Mouse (Mus musculus) heart, postnatal 14 days (tissue): ENCODE results near the gene Edrf1. TPM values are rescaled to one million over a fixed set of nuclear protein-coding genes. Genes with fewer than 3 reads are reported as not detected.
"Not testable (repeated sequence)": the region's sequence is repeated elsewhere in the genome, so short reads cannot be mapped to it uniquely, and the experiment has no call there.

Experiments used
- DNase-seq, 2 experiments: peaks; one replicate each; pipeline ENCODE4 v3.0.0; 2021 to 2022
- intact Hi-C: fragments of 180-260 bp; cut with DNase I; formaldehyde crosslinking; loops from one replicate; pipeline ENCODE4 v1.15.1; 2025
- total RNA-seq, 2 experiments: library from RNA; stranded (reverse); gene quantifications; 2 replicates each; pipeline ENCODE4 v1.2.3; 2021

The Edrf1 gene
- total RNA-seq, 2 experiments from 2014 or later, result 11.1 to 14.4 TPM

DNA sequence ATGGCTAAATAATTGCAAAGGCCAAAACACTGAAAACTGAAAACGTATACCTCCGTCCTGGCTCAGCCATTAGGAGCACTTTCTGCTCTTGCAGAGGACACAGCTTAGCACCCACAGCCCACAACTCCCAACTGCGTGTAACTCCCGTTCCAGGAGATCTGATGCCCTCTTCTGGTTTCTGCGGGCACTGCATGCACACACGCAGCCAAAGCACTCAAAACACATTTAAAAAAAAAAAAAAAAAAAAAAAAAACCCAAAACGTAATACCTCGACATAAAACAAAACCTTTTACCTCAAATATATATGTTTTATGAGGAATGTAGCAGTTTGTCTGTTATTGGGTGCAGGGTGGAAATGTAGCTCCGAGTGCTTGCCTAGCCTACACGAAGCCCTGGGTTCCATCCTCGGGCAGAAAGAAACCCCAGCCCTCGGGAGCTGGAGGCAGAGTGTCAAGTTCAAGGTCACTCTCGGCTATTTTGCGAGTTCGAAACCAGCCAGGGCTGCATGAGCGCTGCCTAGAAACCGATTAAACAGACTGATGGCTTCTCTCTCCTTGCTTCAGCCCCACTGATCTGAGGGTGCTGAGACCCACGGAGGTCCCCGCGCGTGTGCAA, 498 bp upstream of the Edrf1 start:
- intact Hi-C loops, result loop anchor here (2.0 to 10.0 kb wide), 3 partner anchors 514 to 782 kb away; partner anchors contain the start of genes Abraxas2, Eef1akmt2 and Fgfr2
- DNase-seq, result peak; percentile 87 to 94

DNA sequence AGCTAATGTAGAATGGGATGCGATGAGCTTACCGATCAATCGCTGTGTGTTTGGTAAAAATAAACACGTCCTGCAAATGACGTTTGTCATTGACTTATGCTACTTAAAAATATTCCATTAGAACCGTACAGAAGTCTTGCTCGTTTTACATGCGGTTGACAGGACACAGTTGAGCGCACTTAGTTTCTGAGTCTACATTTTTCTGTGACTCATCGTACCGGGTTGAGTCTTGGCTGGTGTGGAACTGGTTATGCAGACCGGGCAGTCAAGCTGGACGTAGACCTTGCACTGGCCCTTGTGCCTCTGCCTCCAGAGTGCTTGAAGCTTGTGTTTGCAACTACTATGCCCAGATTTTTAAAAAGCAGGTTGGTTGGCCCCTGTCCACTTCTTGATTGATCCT, 963 bp downstream of the Edrf1 start:
- DNase-seq, result no peak
- intact Hi-C loops, result loop anchor here (5.0 to 10.0 kb wide), 2 partner anchors 601 to 784 kb away; partner anchors contain the start of genes Abraxas2 and Eef1akmt2

DNA sequence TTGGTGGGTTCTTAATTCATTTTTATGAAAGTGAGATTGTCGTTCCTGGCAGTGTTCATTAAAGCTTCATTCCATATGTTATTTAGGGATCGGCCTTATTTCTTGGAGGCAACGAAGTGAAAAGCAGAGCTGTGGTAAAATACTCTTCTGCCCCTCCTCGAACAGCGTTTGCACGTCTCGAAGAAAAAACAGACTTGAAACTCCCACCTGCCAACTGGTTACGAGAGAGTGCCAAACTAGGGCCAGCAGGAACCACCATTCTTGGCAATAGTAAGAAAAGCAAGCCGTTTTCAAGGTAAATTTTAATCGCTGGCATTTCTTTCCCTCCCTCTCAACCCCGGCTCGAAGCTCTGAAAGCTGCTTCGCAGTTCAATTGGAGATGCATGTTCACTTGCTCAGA, 1.5 kb downstream of the Edrf1 start:
- no peak for DNase-seq
- intact Hi-C loops, result loop anchor here (5.0 to 10.0 kb wide), 2 partner anchors 602 to 784 kb away; partner anchors contain the start of genes Abraxas2 and Eef1akmt2

DNA sequence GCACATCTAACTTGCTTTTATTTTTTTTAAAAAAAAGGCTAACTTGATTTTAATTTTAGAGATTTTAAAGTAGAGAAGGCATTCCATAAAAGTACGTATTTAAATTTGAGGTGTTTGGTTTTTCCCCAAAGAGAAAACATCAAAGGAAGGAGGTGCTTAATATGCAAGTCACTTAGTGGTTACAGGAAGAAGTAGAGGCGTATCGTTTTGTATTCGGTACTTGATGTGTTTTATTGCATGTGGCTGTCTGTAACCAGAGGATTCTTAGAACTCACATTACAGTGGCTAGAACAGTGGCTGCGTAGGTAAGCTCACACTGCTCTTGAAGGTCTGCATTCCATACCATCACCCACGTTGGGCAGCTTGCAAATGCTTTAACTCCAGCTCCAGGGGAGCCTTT, 8.4 kb downstream of the Edrf1 start:
- intact Hi-C loops, result no loop called here
- DNase-seq, result no peak

DNA sequence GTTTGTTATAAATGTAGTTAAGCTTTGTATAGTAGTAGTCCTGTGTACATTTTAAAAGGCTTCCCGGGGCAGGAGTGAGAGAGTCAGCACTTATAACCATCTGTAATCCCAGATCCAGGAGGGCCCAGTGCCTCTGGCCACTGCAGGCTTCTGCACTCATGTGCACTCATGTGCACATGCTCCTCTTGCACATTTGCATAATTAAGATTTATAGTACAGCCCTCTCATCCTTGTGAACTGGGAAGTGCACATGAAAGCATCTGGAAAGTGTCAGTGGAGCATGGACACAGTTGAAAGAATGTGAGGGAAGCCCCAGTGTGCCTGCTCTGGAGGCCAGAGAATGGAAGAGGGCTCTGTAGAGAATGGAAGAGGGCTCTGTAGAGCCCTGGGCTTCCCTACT, 25.1 kb downstream of the Edrf1 start:
- intact Hi-C loops, result no loop called here
- no peak for DNase-seq

DNA sequence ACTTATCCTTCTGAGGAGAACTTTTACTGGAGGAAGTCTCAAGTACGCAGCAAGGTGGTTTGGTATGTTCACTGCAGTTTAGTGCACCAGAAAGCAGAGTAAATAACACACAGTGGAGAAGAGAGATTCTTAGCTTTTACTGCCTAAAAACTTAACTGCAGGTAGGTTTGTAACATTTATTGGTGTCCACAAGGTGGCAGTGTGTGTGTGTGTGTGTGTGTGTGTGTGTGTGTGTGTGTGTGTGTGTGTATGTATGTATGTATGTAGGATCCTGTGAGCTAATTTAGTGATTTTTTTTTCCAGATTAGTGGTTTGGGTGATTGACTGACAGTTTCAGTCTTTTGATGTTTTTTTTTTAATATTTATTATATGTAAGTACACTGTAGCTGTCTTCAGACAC, 31.7 kb downstream of the Edrf1 start:
- intact Hi-C loops, result no loop called here

DNA sequence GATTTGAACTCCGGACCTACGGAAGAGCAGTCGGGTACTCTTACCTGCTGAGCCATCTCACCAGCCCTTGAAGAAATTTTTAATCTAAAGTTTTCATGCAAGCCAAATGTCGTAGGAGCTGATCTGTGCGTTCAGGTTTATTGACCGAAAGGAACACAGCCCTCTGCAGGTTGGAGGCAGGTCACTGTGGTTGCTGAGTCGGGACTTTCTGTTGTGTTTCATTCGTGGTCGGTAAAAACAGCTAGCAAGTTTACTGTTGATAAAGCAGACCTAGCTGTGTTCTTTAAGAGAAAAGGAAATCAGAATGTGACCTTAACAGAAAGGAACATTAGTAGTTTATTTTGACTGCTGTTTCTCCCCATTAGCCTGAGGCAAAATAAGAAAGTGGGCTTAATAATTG, 32.6 kb downstream of the Edrf1 start:
- intact Hi-C loops, result no loop called here
- no peak for DNase-seq

More for the DNA sequence above, 31.7 kb downstream of the Edrf1 start:
- DNase-seq, result peak in 1 of 2 experiments; percentile 14

DNA sequence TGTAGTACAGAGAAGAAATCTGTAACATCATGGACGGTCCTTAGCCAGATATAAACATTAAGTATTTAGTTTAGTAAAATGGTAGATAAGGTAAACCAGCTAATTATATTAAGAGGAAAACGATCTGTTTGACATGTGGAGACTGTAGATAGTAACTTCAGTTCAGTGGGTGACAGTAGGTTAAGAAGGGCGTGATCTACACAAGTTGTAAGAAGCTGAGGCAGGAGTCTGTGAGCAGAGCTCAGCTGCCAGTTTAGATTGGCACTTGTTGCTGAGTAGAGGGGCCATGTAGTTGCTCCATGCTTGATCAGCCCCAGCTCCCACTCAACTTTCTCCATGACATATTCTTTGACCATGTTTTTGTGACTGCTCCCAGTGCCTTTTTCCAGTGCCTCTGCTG, 33.5 kb downstream of the Edrf1 start:
- no peak for DNase-seq
- intact Hi-C loops, result no loop called here

DNA sequence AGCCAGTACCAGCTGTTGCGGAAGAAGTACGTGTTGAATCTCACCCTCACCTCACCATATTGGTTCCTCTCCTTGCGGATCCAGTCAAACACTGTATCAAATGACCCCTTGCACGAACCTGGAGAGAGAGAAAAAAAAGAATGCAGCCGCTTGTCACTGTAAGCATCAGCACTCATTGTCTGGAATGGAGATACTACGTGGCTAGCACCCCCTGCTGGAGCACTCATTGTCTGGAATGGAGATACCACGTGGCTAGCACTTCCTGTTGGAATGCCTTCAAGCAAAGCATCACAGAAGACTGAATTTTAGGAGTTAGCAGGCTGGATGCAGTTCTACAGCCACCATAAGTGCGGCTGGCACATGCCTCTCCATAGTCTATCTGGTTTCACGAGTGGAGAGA, 38.7 kb downstream of the Edrf1 start:
- intact Hi-C loops, result no loop called here
- no peak for DNase-seq

DNA sequence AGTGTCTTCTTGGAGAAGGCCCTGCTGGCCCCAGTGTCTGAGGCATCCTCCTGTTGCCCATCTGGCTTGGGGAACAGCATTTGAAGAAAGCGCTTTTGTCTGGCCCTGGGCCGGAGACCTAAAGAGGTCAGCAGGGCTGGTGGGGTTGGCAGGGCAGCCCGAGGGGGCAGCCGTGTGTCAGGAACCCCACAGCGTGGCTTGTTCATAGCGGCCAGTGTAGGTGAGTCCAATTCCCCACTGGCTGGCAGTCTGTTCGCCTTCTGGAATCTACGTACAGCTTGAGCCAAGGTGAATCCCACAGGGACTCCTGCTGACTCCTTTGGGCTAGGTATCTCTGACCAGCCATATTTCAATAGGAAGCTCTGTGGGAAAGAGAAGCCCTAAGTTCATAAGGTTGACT, 41.4 kb downstream of the Edrf1 start:
- DNase-seq, result no peak
- intact Hi-C loops, result no loop called here

DNA sequence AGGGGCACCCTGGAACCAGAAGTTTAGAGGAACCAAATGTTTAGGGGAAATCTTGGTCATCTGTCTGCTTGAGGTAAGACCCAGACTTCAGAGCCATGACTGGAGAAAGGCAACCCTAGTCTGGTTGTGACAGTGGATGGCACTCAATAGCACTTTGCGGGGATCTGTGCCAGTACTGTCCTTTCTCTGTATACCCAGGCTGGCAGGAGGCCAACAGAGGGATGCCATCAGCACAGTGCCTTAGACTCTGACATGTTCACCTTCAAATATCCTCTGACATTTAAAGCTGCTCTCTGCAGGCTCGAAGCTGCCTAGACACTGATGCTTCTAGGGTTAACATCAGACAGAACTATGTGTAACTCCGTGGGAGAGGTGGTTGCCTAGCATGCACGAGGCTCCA, 42.1 kb downstream of the Edrf1 start:
- DNase-seq, result no peak
- intact Hi-C loops, result no loop called here

DNA sequence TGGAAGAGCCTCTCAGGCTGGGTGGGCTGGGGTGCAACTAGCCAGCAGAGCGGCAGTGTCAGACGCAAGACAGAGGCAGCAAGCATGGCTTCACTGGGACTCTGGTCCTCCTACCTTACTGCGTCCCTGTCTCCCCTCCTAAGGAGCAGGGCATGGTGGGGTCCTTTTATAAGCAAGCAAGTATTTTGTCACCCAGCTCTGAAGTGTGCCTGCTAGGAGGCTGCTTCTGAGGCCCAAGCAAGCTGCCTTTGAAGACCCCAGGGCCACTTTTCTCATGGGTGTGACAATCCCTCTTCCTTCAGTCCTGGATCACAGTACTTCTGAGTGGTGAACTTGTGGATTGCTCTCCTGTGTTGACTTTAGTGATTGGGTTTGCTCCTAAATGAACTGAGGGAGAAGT, 42.6 kb downstream of the Edrf1 start, which contains the start of gene Mmp21:
Gene Mmp21 (minus strand): TSS at position 101 of the 400 bp plus-strand sequence.
- intact Hi-C loops, result no loop called here
- DNase-seq, result no peak

DNA sequence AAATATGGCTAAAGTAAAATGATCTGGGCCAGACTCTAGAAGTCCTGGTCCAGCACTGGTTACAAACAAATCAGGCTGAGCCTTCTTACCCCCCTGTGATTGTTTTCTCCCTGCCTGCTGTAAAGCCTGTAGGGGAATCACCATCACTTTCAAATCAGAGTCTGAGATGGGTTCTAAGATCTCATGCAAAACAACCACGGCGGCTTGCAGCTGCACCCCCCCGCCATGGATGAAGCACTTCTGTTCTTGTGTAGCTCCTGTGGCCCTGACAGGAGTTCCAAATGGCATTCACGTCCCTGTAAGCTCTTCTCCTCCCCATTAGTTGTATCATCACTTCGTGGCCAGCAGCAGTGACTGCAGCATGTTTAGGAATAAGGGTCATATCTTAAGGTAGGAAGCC, 46.3 kb downstream of the Edrf1 start:
- intact Hi-C loops, result no loop called here
- no peak for DNase-seq

DNA sequence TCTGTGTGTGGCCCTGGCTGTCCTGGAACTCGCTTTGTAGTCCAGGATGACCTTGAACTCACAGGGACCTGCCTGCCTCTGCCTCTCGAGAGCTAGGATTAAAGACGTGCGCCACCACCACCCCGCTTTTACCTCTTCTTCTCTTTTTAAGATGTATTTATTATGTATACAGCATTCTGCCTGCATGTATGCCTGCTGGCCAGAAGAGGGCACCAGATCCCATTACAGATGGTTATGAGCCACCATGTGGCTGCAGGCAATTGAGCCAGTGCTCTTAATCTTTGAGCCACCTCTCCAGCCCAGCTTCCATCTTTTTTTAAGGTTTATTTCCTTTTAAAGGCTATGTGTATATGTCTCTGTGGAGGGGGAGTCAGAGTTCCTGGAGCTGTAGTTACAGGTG, 46.8 kb downstream of the Edrf1 start:
- no peak for DNase-seq
- intact Hi-C loops, result no loop called here

DNA sequence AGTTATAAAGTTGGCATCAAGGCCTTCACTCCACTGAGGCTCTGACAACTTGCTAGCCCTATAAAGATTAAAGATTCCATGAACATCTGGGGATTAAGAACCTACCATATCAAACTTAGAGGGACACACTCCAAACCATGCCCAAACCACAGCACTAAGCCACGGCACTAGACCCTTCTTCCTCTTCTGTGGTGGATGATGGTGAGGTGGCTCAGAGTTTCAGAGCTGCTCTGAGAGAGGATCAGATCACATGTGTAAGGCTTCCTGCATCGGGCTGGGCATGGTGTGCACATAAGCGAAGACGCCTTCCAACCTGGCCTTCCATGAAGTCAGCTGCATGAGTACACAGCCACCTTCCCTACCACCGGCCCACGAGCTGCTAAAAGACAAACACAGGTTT, 47.4 kb downstream of the Edrf1 start:
- intact Hi-C loops, result no loop called here
- no peak for DNase-seq

DNA sequence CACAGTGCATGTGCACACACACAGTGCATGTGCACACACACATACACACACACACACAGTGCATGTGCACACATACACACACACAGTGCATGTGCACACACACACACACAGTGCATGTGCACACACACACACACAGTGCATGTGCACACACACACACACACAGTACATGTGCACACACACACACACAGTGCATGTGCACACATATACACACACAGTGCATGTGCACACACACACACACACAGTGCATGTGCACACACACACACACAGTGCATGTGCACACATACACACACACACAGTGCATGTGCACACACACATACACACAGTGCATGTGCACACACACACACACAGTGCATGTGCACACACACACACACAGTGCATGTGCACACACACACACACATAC, 48.3 kb downstream of the Edrf1 start:
- DNase-seq, intact Hi-C loops: not testable (repeated sequence)

DNA sequence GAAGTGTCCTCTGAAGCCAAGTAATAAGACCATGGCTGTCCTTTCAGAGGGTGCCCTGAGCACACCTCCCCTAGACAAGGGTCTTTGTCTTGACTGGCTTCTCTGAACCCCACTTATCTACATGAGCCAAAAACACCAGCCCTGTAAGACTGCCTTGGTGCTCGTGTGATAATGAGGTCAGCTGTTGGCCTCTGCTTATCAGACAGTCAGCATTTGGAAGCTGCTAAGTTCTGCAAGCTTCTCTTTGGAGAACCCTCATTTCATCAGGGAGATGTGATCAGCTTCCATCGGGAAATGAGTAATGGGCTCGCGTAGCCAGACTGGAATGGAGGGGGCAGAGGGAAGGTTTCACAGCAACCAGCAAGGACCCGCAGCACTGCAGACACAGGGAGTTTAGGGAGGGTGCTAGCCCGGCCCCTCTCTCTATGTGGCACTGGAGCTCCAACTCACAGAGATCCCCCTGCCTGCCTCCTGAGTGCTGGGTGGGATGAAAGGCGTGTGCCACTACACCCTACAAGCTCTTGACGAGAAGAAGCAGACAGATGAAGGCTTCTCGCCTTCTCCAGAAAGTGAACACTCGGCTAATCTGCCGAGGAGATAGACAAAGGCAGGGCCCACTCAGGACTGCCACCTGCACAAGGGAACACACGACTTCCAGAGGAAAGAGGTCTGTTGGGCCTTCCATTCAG, 60.8 kb downstream of the Edrf1 start:
- no peak for DNase-seq
- intact Hi-C loops, result no loop called here

DNA sequence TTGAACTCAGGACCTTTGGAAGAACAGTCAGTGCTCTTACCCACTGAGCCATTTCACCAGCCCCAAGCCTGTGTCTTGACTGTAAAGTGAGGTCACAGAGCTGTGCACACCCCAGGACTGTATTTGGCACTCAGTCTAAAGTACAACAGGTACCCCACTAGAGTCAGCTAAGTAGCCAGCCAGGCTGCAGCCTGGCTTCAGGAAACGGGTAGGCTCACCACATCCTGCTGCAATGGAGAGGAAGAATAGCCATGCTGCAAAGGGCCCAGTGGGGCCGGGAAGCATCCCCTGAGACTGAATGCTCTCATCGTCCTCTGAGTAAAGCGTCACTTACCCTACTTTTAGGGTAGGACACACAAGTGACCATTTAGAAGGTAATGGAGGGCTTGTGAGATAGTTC, 62.5 kb downstream of the Edrf1 start:
- intact Hi-C loops, result no loop called here

DNA sequence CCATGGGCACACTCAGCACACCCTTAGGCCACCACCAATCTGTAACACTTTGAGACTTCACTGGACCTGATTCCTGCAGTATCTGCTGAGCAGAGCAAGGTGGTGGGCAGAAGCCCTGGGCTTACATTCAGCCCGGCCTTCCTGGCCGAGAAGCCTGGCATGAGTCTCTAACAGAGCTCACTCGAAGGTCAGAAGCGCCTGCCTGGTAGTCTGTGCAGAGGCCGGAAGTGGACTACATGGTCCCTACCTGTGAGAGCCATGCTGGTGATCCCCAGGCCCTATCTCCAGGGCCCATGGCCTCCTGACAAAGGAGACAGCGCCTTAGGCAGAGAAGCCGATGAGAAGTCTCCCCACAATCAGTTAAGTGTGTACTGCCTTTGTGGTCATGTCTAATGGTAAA, 64.0 kb downstream of the Edrf1 start:
- intact Hi-C loops, result no loop called here
- DNase-seq, result no peak

More for the DNA sequence above, 62.5 kb downstream of the Edrf1 start:
- no peak for DNase-seq

DNA sequence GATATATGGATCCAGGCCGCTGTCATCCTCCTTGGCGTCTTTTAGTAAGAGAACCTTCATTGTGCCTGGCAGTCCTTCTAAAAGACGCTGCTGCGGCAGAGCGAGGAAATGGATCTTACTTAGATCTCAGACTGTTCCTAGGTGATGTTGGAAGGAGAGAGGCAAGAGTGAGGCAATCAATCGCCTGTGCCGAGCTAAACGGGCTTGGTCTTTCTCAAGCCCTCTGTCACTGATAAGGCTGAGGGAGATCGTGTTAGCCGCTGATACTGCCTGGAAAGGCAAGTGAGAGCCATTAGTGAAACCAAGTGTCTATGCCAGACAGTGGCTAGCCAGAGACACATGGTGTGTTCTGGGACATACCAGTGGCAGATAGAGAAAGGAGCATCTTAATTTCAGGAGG, 65.0 kb downstream of the Edrf1 start:
- intact Hi-C loops, result no loop called here

DNA sequence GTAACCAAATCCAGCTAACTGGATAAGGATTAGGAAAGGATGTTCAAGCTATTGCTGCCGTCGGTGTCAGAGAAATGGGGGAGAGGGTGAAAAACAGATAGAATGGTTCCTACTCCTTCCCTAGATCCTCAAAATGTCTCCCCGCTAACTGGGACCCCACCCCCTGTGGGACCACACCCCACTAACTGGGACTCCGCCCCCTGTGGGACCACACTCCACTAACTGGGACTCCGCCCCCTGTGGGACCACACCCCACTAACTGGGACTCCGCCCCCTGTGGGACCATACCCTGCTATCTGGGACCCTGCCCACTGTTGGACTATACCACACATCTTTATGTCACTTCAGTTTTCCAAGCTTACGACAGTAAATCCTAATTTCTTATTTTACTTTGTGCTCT, 66.6 kb downstream of the Edrf1 start:
- intact Hi-C loops, result no loop called here
- DNase-seq, result no peak

More for the DNA sequence above, 65.0 kb downstream of the Edrf1 start:
- no peak for DNase-seq

DNA sequence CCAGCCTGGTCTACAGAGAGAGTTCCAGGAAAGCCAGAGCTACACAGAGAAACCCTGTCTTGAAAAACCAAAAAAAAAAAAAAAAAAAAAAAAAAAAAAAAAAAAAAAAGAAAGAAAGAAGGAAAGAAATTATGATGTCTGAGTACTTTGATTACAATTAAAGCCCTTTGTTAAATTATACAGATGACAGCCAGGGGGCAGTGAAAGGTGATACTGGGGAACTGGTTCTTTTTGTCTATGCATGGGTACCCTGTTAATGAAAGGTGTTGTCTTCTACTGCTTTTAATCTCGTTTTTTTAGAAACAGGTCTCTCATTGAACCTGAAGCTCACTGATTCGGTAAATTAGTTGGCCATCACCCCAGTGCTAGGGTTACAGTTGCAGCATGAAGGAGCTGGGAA, 70.0 kb downstream of the Edrf1 start:
- DNase-seq, result peak in 1 of 2 experiments; percentile 30
- intact Hi-C loops, result no loop called here
